Mouse (Mus musculus) forebrain, embryonic 12.5 days (tissue): ENCODE results near the gene Pias1. TPM values are rescaled to one million over a fixed set of nuclear protein-coding genes. Genes with fewer than 3 reads are reported as not detected.

ENCODE experiments used
- ATAC-seq: fragments of 200-750 bp; cut with Nextera tagmentation; 2 replicates; pipeline ENCODE4 v1.8.0; 2017; ENCODE audit warnings: moderate TSS enrichment; ENCODE audit not compliant: low FRiP score
- H3K27ac ChIP-seq: fragments of 300-500 bp; sonication (generic); 2 replicates; pipeline ENCODE4 v1.5.1; 2016; ENCODE audit warnings: mild to moderate bottlenecking
- H3K27me3 ChIP-seq: fragments of 300-500 bp; sonication (generic); 2 replicates; pipeline ENCODE4 v1.6.1; 2016; ENCODE audit warnings: mild to moderate bottlenecking
- H3K36me3 ChIP-seq: fragments of 300-500 bp; sonication (generic); replicated peaks from 2 replicates; pipeline ENCODE4 v1.6.1; 2016; ENCODE audit warnings: mild to moderate bottlenecking
- H3K4me1 ChIP-seq: fragments of 300-500 bp; sonication (generic); 2 replicates; pipeline ENCODE4 v1.6.1; 2016
- H3K4me2 ChIP-seq: fragments of 300-500 bp; sonication (generic); 2 replicates; pipeline ENCODE4 v1.6.1; 2016; ENCODE audit warnings: mild to moderate bottlenecking, moderate library complexity
- H3K4me3 ChIP-seq: fragments of 300-500 bp; sonication (generic); replicated peaks from 2 replicates; pipeline ENCODE4 v1.5.1; 2016; ENCODE audit warnings: mild to moderate bottlenecking
- H3K9ac ChIP-seq: fragments of 300-500 bp; sonication (generic); 2 replicates; pipeline ENCODE4 v1.6.1; 2016; ENCODE audit warnings: mild to moderate bottlenecking
- H3K9me3 ChIP-seq: fragments of 300-500 bp; sonication (generic); 2 replicates; pipeline ENCODE4 v1.6.1; 2016
- WGBS: fragments of 180-500 bp; shearing (Covaris S2); methylation state at CpG from one replicate; pipeline ENCODE4 v1.1.7; 2016; 5-methylcytosine and 5-hydroxymethylcytosine counted together
- polyA plus RNA-seq: library from polyadenylated mRNA; unstranded; fragments of >200 nt; fragmentation: Nextera tagmentation; extraction: Ambion mirVana; gene quantifications from 2 replicates; pipeline ENCODE4 v1.2.1, GENCODE M21; 2016

Gene Pias1
- polyA plus RNA-seq, 1 experiment from 2014 or later: 63.2 TPM

DNA sequence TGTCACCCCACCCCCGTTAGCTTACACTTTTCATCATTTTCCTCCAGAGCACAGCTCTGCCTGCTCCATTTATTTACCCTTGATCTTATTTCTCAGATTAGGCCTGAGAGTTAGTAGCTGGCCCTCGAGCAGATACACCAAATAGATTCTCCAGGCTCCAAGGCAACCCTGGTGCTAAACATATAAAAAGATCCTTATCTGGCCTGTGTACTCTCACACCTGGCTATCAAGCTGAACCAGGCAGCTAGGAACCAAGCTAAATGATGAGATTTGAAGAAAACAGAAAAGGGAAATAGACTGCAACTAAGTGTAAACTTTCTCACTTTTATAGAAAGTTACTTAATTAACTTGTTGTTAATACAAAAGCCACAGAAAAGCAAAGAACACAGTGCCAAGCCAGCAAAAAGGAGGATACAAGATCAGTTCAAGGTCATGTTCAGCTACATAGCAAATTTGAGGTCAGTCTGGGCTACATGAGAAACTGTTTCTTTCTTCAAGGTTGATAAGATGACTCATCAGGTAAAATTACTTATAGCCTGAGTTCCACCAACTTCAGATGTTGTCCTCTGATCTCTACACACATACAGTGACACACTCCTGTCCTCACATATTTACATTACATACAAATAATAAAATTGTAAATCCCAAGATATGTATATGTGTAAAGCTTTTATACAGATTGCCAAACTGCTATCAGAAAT lies 52.9 kb downstream of the Pias1 start:
- no peaks in the 10 kb centered on the region for H3K9me3 ChIP-seq
- ATAC-seq: no peak
- H3K4me1 ChIP-seq: peaks cover 7% of the 10 kb centered on the region
- WGBS: 78% methylated on average over 2 of the region's 2 CpGs
- no peak overlapping the region for H3K4me2 ChIP-seq
- H3K36me3 ChIP-seq: no peaks in the 10 kb centered on the region
- no peak overlapping the region for H3K4me3 ChIP-seq
- H3K27ac ChIP-seq: no peak overlapping the region
- H3K27me3 ChIP-seq: no peaks in the 10 kb centered on the region
- no peak overlapping the region for H3K9ac ChIP-seq

GRCm38 (mm10) chr9:62932575-62933339 lies 55.0 kb downstream of the Pias1 start:
- H3K4me3 ChIP-seq: no peak overlapping the region
- no peak overlapping the region for H3K9ac ChIP-seq
- peaks cover 4% of the 10 kb centered on the region; the same call in 1 of the 2 replicates for H3K4me1 ChIP-seq

DNA sequence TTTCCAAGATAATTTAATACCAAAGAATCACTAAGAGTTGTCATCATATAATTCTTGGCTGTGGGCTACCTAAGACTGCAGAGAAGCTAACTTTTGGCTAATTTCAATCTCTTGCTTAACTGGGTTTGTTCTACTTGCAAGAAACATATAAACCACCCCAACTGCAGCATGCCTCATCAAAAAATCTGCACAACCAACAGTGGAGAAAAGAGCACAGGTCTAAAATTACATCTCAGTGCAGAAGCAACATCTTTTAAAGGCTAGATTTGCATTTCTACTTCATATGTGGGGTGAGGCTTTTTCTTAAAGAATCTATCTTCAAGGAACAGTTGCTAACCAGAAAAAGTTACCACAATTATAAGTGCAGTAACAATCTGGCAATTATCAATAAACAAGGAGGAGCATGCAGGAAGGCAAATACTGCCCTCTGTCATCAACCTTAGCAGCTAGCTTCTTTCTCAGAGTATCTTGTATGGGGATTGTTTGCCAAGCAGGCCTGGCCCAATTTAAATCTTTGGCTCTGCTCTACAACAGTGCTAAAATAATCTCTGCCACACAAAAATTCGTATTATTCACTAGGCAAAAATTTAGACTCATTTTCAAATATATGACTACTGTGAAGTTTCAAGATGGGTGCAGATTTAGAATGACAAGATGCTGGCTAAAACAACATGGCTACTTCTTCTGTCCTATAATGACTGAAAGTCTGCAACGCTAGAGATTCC lies 62.7 kb downstream of the Pias1 start:
- no peaks in the 10 kb centered on the region; the same call in 1 of the 2 replicates for H3K4me1 ChIP-seq
- no peak overlapping the region for H3K4me3 ChIP-seq
- WGBS: 92% methylated on average over 2 of the region's 2 CpGs
- no peaks in the 10 kb centered on the region for H3K27me3 ChIP-seq
- no peaks in the 10 kb centered on the region for H3K9me3 ChIP-seq
- no peak overlapping the region for H3K4me2 ChIP-seq
- peaks cover 3% of the 10 kb centered on the region for H3K36me3 ChIP-seq
- no peak for ATAC-seq
- H3K27ac ChIP-seq: no peak overlapping the region
- no peak overlapping the region for H3K9ac ChIP-seq

More at GRCm38 (mm10) chr9:62932575-62933339, 55.0 kb downstream of the Pias1 start:
- Histone ChIP-seq H3K36me3 (no peaks in the 10 kb centered on the region), H3K9me3 (no peaks in the 10 kb centered on the region), H3K27me3 (no peaks in the 10 kb centered on the region), H3K27ac (no peak overlapping the region), H3K4me2 (no peak overlapping the region)
- ATAC-seq: no peak
- 88% methylated on average over 4 of the region's 4 CpGs for WGBS

GRCm38 (mm10) chr9:62920877-62921276 lies 66.8 kb downstream of the Pias1 start:
- Histone ChIP-seq H3K4me3 (no peak overlapping the region), H3K9ac (no peak overlapping the region), H3K4me1 (no peaks in the 10 kb centered on the region), H3K27ac (no peak overlapping the region), H3K36me3 (peaks cover 23% of the 10 kb centered on the region), H3K27me3 (no peaks in the 10 kb centered on the region), H3K4me2 (no peak overlapping the region), H3K9me3 (no peaks in the 10 kb centered on the region)
- no peak for ATAC-seq
- 96% methylated on average over 2 of the region's 2 CpGs for WGBS

- Histone ChIP-seq H3K27ac (no peak overlapping the region), H3K9me3 (peaks cover 5% of the 10 kb centered on the region; the same call in 1 of the 2 replicates), H3K9ac (no peak overlapping the region), H3K4me1 (no peaks in the 10 kb centered on the region), H3K27me3 (no peaks in the 10 kb centered on the region), H3K4me2 (no peak overlapping the region), H3K36me3 (peaks cover 34% of the 10 kb centered on the region), H3K4me3 (no peak overlapping the region)
- 97% methylated on average over 1 of the region's 1 CpGs for WGBS
- ATAC-seq: no peak
Measured at GRCm38 (mm10) chr9:62917059-62917458, 70.7 kb downstream of the Pias1 start.

- WGBS: 87% methylated on average over 5 of the region's 5 CpGs
- H3K9me3 ChIP-seq: peaks cover 5% of the 10 kb centered on the region; the same call in 1 of the 2 replicates
- no peak for ATAC-seq
- peaks cover 46% of the 10 kb centered on the region for H3K36me3 ChIP-seq
- H3K27me3 ChIP-seq: no peaks in the 10 kb centered on the region
- no peaks in the 10 kb centered on the region for H3K4me1 ChIP-seq
- no peak overlapping the region for H3K27ac ChIP-seq
- no peak overlapping the region for H3K4me2 ChIP-seq
- H3K9ac ChIP-seq: no peak overlapping the region
- H3K4me3 ChIP-seq: no peak overlapping the region
Measured at GRCm38 (mm10) chr9:62913390-62914069, 74.2 kb downstream of the Pias1 start.

DNA sequence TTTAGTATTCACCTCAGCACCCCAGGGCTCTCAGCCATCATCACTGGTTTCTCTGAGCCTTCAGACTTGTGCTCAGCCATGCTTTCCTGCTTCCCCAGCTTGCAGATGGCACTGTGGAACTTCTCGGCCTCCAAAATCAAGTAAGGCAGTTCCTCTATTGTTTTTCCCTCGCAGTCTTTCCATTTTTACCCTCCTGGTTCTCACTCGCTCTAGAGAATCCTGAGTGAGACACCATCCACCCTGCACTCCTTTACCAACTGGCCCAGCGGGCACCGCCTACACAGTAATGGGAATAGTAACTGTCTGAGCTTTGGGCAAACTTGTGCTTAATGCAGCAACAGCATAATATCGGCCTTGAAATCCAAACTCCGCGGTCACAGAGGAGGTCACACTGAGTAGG lies 82.7 kb downstream of the Pias1 start:
- peaks cover 3% of the 10 kb centered on the region for H3K4me1 ChIP-seq
- no peaks in the 10 kb centered on the region for H3K27me3 ChIP-seq
- H3K4me3 ChIP-seq: no peak overlapping the region
- no peaks in the 10 kb centered on the region for H3K9me3 ChIP-seq
- peaks cover 20% of the 10 kb centered on the region; the same call in 1 of the 2 replicates for H3K36me3 ChIP-seq
- WGBS: 95% methylated on average over 8 of the region's 8 CpGs
- H3K9ac ChIP-seq: no peak overlapping the region
- no peak overlapping the region for H3K27ac ChIP-seq
- ATAC-seq: no peak
- no peak overlapping the region for H3K4me2 ChIP-seq

GRCm38 (mm10) chr9:62903841-62904240 lies 83.9 kb downstream of the Pias1 start:
- ATAC-seq: no peak
- 94% methylated on average over 2 of the region's 2 CpGs for WGBS
- H3K36me3 ChIP-seq: peaks cover 20% of the 10 kb centered on the region; the same call in 1 of the 2 replicates
- H3K4me2 ChIP-seq: no peak overlapping the region
- H3K9me3 ChIP-seq: no peaks in the 10 kb centered on the region
- H3K4me3 ChIP-seq: no peak overlapping the region
- H3K4me1 ChIP-seq: peaks cover 3% of the 10 kb centered on the region
- H3K9ac ChIP-seq: no peak overlapping the region
- no peaks in the 10 kb centered on the region for H3K27me3 ChIP-seq
- H3K27ac ChIP-seq: no peak overlapping the region

DNA sequence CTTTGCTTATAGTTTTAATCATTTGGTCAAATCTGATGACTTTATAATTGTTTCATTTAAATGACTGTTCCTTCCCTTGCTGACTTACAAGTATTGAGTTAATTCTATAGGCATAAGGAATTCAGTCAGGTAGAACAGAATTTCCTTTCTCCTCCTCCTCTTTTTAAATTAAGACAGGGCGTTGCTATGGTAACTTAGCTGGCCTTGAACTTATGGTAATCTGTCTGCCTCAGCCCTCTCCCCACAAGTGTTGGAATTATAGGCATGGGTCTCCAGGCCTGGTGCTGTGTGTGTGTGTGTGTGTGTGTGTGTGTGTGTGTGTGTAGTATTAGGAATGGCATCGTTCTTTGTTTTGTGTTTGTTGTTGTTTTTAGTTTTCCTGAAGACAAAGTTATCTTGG lies 86.0 kb downstream of the Pias1 start:
- ATAC-seq: no peak
- WGBS: 70% methylated on average over 2 of the region's 2 CpGs

DNA sequence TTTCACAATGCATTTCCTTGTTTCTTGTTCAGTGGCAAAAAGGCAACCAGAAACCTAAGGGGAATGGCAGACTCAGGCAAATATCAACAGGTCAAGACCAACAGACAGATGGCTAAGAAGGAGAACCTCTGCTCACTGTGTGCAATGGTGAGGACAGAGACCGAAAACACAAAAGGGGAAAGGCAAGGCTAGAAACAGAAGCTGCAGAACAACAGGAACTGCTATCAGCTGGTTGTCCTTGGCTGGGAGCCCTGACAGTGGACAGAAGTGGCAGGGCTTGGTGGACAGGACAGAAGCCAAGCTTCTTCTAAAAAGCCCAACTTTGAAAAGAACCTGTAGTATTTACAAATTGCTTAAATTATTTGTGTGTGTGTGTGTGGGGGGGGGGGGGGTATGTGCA lies 93.2 kb downstream of the Pias1 start:
- WGBS: 89% methylated on average over 1 of the region's 1 CpGs
- no peak for ATAC-seq
- H3K36me3 ChIP-seq: peaks cover 36% of the 10 kb centered on the region

More for the DNA sequence above, 86.0 kb downstream of the Pias1 start:
- Histone ChIP-seq H3K9me3 (no peaks in the 10 kb centered on the region), H3K4me3 (no peak overlapping the region), H3K36me3 (peaks cover 24% of the 10 kb centered on the region; the same call in 1 of the 2 replicates), H3K4me1 (peaks cover 3% of the 10 kb centered on the region), H3K4me2 (no peak overlapping the region), H3K9ac (no peak overlapping the region), H3K27ac (no peak overlapping the region), H3K27me3 (no peaks in the 10 kb centered on the region)

DNA sequence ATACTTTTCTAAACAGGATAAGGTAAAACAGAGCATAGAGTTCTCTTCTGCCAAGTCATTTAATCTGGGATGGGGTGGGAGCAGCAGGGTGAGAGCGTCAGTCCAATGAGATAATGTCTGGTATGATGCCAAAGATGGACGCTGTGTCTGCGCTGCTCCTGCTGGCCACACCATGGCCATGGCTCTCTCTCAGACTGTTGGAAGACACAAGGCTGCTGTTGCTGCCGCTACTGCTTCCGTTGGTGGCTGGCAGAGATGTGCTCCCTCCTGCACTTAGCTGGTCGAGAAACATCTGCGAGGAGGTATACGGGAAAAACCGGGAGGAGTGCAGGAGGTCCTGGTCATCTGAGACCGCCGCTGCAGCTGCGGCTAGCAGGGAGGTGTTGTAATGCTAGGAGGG lies 105.9 kb downstream of the Pias1 start:
- 88% methylated on average over 12 of the region's 12 CpGs for WGBS
- Histone ChIP-seq H3K4me1 (no peaks in the 10 kb centered on the region), H3K27ac (no peak overlapping the region), H3K27me3 (no peaks in the 10 kb centered on the region), H3K36me3 (peaks cover 62% of the 10 kb centered on the region), H3K4me3 (no peak overlapping the region), H3K9ac (no peak overlapping the region), H3K9me3 (no peaks in the 10 kb centered on the region), H3K4me2 (no peak overlapping the region)
- ATAC-seq: no peak

More for the DNA sequence above, 93.2 kb downstream of the Pias1 start:
- Histone ChIP-seq H3K9ac (no peak overlapping the region), H3K4me2 (no peak overlapping the region), H3K27me3 (no peaks in the 10 kb centered on the region), H3K9me3 (no peaks in the 10 kb centered on the region), H3K4me3 (no peak overlapping the region), H3K27ac (no peak overlapping the region), H3K4me1 (no peaks in the 10 kb centered on the region)

DNA sequence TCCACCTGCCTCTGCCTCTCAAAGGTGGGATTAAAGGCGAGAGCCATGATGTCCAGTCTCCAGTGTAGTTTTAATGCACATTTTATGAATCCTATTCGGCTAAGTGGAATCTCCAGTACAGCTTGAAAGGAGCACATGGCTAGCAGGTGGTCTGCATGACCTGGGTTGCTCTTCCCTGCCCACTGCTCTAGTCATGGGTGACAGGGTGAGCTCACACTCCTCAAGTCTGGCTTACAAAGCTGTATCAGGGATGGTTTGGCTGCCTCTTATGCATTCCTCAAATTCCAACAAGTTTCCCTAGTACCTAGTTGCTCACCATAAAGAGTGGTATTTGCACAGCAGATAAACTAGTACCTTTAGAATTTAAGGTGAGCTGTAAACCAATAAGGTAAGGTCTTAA lies 109.9 kb downstream of the Pias1 start:
- Histone ChIP-seq H3K36me3 (peaks cover 28% of the 10 kb centered on the region), H3K4me3 (no peak overlapping the region), H3K27me3 (no peaks in the 10 kb centered on the region), H3K27ac (no peak overlapping the region), H3K9me3 (no peaks in the 10 kb centered on the region), H3K9ac (no peak overlapping the region), H3K4me2 (no peak overlapping the region), H3K4me1 (no peaks in the 10 kb centered on the region)
- ATAC-seq: no peak
- 91% methylated on average over 2 of the region's 2 CpGs for WGBS
